Mouse (Mus musculus) induced T-regulatory cell, adult 2 months (primary cell): ENCODE measurements around the gene Mroh7.

Experiments used
- DNase-seq: peaks from one replicate; pipeline ENCODE4 v3.0.0-alpha.2; 2012; ENCODE audit warnings: low read depth

Mroh7 gene

GRCm38 (mm10) chr4:106693841-106694430 lies 36.8 kb downstream of the Mroh7 start:
- no peak for DNase-seq

- no peak for DNase-seq
Measured at GRCm38 (mm10) chr4:106688636-106689296, 42.0 kb downstream of the Mroh7 start.

- DNase-seq, result peak; percentile 16
Measured at GRCm38 (mm10) chr4:106680955-106681354, 49.8 kb downstream of the Mroh7 start.

- DNase-seq, result no peak
Measured at GRCm38 (mm10) chr4:106679152-106679551, 51.6 kb downstream of the Mroh7 start.

- peak; percentile 97 for DNase-seq
Measured at GRCm38 (mm10) chr4:106678442-106679118, 52.1 kb downstream of the Mroh7 start, which contains the start of gene Ttc4. Gene Ttc4, minus strand, starts transcription at chr4:106678944.

- DNase-seq, result no peak
Measured at GRCm38 (mm10) chr4:106676749-106677148, 54.0 kb downstream of the Mroh7 start.

- no peak for DNase-seq
Measured at GRCm38 (mm10) chr4:106666546-106666945, 64.2 kb downstream of the Mroh7 start.

- no peak for DNase-seq
Measured at GRCm38 (mm10) chr4:106665673-106666072, 65.1 kb downstream of the Mroh7 start.

- no peak for DNase-seq
Measured at GRCm38 (mm10) chr4:106665269-106665668, 65.5 kb downstream of the Mroh7 start.

GRCm38 (mm10) chr4:106664697-106665096 lies 66.0 kb downstream of the Mroh7 start:
- no peak for DNase-seq

GRCm38 (mm10) chr4:106663956-106664470 lies 66.7 kb downstream of the Mroh7 start:
- no peak for DNase-seq

- no peak for DNase-seq
Measured at GRCm38 (mm10) chr4:106655681-106656080, 75.0 kb downstream of the Mroh7 start.

- DNase-seq, result no peak
Measured at GRCm38 (mm10) chr4:106653051-106653450, 77.7 kb downstream of the Mroh7 start.

- DNase-seq, result no peak
Measured at GRCm38 (mm10) chr4:106652546-106652945, 78.2 kb downstream of the Mroh7 start.

- DNase-seq, result peak; percentile 98
Measured at GRCm38 (mm10) chr4:106650833-106651527, 79.7 kb downstream of the Mroh7 start, which contains the start of gene Pars2. Gene Pars2, plus strand, starts transcription at chr4:106651069.

- DNase-seq, result no peak
Measured at GRCm38 (mm10) chr4:106647137-106647536, 83.6 kb downstream of the Mroh7 start.

GRCm38 (mm10) chr4:106645797-106646196 lies 84.9 kb downstream of the Mroh7 start:
- no peak for DNase-seq

GRCm38 (mm10) chr4:106644218-106644610 lies 86.5 kb downstream of the Mroh7 start:
- no peak for DNase-seq

- no peak for DNase-seq
Measured at GRCm38 (mm10) chr4:106643483-106644217, 87.1 kb downstream of the Mroh7 start.

- DNase-seq, result no peak
Measured at GRCm38 (mm10) chr4:106634086-106634479, 96.6 kb downstream of the Mroh7 start.

GRCm38 (mm10) chr4:106633281-106634085 lies 97.2 kb downstream of the Mroh7 start:
- no peak for DNase-seq
